Mouse (Mus musculus): Measurements from ENCODE around the gene Abl1. TPM values are rescaled to one million over a fixed set of nuclear protein-coding genes. Genes with fewer than 3 reads are reported as not detected.

Abl1 gene
- total RNA-seq (2017) = 35.4 and 41.1 TPM in 2 replicates

DNA sequence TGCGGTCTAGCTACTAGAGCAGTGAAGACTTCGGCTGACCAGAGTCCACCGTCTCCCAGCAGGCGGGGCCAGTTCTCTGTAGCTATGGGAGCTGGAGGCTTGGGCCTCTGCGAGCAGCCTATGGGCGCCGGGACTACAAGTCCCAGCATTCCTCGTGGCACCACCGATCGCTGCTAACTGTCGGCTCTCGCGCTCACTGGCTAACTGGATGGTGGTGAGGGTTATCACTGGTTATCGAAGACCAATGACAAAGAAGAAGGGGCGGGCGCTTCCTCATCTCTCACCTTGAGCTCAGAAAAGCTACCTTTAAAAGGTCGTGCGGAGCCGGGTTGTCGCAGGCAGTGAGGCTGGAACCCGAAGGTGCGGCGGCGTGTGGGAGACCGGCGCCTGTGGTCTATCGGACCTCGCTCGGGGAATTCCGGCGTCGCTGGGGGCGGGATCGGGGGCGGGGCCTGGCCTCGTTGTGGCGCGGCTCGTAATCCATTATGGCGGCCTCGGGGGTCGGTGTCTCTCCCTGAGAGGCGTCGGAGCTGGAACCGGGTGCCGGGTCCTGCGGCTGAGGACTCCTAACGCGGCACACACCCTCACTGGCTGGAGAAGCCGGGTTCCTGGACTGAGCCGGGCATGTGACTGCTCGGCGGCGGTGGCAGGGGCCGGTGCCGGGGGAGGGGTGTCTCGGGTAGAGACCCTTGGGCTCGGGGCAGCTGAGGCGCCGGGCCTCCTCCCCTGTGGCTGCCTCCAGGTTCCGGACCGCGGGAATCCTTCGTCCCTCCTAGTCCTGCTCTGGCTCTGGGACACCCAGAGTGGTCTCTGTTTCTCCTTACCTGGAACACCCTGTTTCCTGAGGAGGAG, at the start of gene Abl1:
Gene Abl1, plus strand, starts transcription at position 303 of the 852 bp plus-strand sequence.
- peak; percentile 99 to 100 for ATAC-seq (replicated peaks in 1 of 2; ENCODE audit: insufficient read depth in 1 of 2, low FRiP score in 2 of 2, low TSS enrichment in 1 of 2, low read depth in 1 of 2, poor library complexity in 2 of 2, severe bottlenecking in 2 of 2)

DNA sequence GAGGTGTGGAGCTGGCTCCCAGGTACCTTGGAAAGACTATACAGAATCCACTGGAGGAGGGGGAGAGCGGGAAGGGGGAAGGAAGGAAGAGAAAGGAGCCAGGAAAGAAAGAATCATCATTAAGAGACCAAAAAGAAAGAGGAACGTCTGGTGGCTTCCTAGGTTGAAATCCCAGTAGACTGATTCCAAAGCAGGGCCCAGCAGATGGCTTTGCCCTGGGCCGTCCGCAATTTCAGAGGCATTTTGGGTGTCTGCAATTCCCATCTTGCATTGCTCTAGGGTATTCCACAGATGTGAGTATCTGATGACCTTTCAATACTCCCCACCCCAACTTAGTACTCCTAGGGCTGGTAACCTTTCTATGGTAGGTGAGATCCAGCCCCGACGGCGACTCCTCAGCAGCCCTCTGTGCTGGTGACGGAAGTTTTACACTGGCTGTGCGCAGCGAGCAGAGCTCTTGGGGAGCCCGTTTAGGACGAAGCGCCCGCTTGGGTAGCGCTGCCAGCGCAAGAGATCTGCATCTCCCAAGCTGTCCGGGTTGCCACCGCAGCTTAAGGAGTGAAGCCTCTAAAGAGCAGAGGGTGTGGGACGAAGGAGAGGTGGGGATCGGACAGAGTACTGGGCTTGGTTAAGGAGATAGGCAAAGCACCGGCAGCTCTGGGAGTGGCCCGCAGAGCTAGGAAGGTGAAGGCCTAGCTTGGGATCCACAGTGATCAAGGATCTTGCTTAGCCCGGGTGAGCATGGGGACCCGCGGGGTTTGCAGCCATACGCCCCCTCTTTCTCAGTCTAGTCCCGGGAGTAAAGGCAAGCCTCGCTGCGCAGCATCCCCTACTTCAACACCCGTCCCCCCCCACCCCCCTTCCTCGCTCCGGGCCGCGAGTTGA, 49.4 kb upstream of the Abl1 start:
- no peak for ATAC-seq (replicated peaks in 1 of 2; ENCODE audit: insufficient read depth in 1 of 2, low FRiP score in 2 of 2, low TSS enrichment in 1 of 2, low read depth in 1 of 2, poor library complexity in 2 of 2, severe bottlenecking in 2 of 2)

DNA sequence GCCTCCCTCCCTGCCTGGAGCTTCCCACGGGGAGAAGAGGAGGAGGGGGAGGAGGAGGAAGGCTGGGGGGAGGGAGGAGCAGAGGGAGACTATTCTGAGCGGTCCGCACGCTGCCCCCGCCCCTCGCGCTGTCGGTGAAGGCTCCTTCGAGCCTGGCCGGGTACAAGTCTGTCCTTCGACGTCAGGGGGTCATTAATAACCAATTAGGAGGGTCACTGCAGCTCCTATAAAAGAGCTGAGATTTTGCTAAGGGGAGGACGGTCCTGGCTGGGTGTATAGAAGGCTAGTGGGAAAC, 48.8 kb upstream of the Abl1 start:
- ATAC-seq (replicated peaks in 1 of 2; ENCODE audit: insufficient read depth in 1 of 2, low FRiP score in 2 of 2, low TSS enrichment in 1 of 2, low read depth in 1 of 2, poor library complexity in 2 of 2, severe bottlenecking in 2 of 2) = no peak

DNA sequence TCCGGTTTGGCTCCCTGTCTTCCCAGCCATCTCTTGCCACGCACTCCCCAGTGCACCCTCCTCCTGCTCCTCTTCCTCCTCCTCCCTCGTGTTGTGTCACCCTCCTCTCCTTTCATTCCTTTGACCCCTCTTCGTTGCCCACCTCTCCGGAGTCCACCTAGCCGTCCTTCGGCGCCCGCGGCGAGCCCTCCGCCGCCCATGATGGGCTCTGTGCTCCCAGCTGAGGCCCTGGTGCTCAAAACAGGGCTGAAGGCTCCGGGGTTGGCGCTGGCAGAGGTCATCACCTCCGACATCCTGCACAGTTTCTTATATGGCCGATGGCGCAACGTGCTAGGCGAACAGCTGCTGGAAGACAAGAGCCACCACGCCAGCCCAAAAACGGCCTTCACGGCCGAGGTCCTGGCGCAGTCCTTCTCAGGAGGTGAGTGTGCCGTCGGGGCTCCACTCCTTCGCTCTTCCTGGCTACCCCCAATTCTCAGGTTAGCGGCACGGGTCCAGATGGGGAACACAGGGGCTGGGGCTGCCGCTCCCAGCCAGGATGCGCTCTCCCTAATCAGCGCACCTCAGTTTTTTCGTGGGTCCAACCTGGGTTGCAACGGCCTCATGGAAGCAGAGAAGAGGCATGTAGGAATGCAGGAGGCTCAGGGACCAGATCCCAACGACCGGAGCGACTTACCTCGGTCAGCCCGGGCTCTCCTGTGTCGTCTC, 48.1 kb upstream of the Abl1 start, which contains the start of gene Prdm12:
Gene Prdm12, plus strand, starts transcription at position 137 of the 708 bp plus-strand sequence.
- no peak for ATAC-seq (replicated peaks in 1 of 2; ENCODE audit: insufficient read depth in 1 of 2, low FRiP score in 2 of 2, low TSS enrichment in 1 of 2, low read depth in 1 of 2, poor library complexity in 2 of 2, severe bottlenecking in 2 of 2)

DNA sequence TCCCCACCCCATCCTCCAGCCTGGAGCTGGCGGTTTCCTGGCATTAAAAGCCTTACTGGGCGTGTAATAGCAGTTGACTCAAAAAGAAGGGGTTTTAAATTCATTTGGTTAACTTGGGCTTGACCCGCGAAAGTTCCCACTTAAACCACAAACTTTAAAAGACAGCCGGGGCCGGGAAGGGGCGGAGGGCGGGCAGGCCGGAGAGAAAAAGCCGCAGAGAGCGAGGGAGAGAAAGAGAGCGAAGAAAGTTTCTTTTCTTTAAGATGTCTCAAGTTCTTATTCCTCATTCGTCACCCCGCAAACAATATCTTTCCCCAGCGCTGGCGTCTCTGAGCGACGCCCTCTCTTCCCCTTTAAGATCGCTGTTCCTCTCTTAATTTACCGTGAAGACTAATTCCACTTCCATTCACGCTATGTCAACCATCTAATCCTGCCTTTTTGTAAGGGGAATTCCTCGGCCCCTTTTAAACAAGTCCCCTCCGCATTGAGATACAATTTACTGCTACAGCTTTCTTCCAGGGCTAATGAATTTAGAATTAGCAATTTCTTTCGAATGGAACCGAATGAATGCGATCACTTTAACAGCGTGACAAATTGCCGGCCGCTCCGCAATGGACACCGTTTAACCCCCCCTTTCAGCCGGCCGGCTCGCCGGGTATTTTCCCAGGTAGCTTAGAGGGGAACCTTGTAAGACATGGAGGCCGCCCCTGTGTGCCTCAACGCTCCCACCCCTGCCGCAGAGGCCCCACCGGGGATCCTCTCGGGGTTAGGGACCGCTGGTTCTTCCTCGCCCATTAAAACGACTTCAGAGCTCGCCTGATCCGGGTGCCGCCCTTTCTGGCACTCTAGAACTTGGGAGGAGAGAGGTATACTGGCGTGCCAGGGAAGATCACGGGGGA, 47.3 kb upstream of the Abl1 start:
- no peak for ATAC-seq (replicated peaks in 1 of 2; ENCODE audit: insufficient read depth in 1 of 2, low FRiP score in 2 of 2, low TSS enrichment in 1 of 2, low read depth in 1 of 2, poor library complexity in 2 of 2, severe bottlenecking in 2 of 2)

DNA sequence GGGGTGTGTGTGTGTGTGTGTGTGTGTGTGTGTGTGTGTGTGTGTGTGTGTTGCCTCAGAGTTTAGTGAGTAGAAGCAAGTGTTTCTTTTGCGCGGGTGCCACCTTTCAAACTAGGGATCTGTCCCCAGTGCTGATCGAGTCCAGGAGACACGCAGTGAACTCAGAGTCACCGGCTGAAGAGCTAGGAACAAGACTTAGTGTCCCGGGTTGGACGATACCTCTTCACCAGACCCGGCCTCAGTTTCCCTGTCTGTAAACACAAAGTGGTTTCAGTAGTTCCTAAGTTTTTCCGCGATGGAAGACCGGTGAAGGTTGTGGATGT, 46.7 kb upstream of the Abl1 start:
- no peak for ATAC-seq (replicated peaks in 1 of 2; ENCODE audit: insufficient read depth in 1 of 2, low FRiP score in 2 of 2, low TSS enrichment in 1 of 2, low read depth in 1 of 2, poor library complexity in 2 of 2, severe bottlenecking in 2 of 2)

DNA sequence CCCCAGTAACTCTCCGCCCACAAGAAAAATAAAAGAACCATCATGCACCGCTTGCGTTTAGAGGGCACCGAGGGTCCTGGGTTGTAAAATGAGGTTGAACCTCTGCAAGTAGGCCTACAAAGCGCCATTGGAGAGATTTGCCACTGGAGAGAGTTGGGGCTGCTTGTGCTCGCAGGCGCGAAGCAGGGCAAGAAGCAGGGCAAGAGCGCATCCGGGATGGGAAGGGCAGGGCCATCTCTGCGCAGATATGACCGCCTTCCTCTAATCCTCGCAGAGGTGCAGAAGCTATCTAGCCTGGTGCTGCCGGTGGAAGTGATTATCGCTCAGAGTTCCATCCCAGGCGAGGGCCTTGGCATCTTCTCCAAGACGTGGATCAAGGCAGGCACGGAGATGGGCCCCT, 46.2 kb upstream of the Abl1 start:
- no peak for ATAC-seq (replicated peaks in 1 of 2; ENCODE audit: insufficient read depth in 1 of 2, low FRiP score in 2 of 2, low TSS enrichment in 1 of 2, low read depth in 1 of 2, poor library complexity in 2 of 2, severe bottlenecking in 2 of 2)

DNA sequence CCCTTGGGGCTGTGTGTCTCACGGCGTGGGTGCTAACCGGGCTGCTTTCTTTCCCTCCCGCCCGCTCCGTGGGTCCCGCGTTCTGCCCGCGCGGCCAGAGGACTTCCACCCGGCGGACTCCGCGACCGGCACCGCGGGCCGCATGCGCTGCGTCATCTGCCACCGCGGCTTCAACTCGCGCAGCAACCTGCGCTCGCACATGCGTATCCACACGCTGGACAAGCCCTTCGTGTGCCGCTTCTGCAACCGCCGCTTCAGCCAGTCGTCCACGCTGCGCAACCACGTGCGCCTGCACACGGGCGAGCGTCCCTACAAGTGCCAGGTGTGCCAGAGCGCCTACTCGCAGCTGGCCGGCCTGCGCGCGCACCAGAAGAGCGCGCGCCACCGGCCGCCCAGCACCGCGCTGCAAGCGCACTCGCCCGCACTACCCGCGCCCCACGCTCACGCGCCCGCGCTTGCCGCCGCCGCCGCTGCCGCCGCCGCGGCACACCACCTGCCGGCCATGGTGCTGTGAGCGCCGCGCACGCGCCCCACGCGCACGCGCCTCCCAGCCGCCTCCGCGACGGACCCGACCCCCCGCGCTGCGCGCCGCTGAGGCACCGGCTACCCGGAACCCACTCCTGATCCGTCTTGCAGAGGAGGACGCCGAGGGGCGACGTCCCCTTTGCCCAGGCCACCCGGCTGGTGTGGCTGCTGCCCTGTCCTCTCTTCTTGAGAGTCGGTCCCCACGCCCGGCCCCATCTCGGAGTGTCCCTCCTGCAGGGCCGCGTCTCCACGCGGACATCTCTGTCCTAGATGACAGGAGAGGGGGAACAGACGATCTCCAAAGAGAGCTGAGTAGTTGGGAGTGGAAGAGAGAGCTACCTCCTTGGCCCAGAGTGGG, 34.0 kb upstream of the Abl1 start:
- no peak for ATAC-seq (replicated peaks in 1 of 2; ENCODE audit: insufficient read depth in 1 of 2, low FRiP score in 2 of 2, low TSS enrichment in 1 of 2, low read depth in 1 of 2, poor library complexity in 2 of 2, severe bottlenecking in 2 of 2)

DNA sequence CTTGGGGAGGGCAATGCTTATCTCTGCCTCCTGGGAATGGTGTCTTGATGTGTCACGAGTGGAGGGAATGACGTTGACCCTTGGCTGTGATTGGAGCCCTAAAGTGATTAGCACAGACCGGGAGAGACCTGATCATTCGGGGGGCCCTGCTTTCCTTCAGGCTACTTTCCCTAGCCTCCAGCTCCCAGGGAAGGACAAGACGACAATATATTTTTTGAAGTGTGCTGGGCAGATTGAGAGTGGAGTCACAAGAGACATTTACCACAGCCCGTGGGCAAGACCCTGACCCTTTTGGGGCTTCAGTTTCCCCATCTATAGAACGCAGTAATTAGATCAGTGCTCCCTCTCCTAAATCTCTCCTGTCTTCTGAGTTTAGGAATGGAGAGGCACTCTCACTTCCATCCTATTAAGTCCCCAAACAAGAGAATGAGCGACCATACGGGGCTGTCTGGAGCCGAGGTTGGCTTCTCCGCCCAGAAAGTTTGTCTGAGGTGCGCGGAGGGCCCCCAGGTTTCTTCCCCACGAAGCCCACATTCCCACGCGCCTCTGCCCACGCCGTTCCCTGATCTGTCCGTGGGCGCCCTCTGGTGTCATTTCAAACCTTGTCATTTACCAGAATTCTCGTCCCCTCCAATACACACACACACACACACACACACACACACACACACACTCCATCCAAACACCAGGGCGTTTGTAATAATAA, 33.2 kb upstream of the Abl1 start:
- ATAC-seq (replicated peaks in 1 of 2; ENCODE audit: insufficient read depth in 1 of 2, low FRiP score in 2 of 2, low TSS enrichment in 1 of 2, low read depth in 1 of 2, poor library complexity in 2 of 2, severe bottlenecking in 2 of 2) = no peak

DNA sequence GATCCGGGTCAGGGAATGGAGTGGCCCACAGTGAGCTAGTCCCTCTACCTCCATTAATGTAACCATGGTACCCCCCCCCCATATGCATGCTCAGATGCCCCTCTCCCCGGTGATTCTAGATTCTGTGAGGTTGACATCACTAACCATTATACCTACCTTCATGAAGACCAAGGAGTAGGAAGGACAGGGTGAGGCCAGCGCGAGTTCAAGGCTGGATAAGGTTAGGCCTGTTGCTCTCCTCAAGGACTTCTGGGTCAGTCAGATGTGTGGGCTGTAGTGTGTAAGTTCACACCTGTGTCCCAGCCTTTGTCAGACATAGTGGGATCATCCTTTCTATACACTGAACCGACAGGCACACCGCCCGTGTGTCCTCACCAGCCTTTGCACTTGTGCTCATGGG, 31.8 kb upstream of the Abl1 start:
- ATAC-seq (replicated peaks in 1 of 2; ENCODE audit: insufficient read depth in 1 of 2, low FRiP score in 2 of 2, low TSS enrichment in 1 of 2, low read depth in 1 of 2, poor library complexity in 2 of 2, severe bottlenecking in 2 of 2) = no peak

DNA sequence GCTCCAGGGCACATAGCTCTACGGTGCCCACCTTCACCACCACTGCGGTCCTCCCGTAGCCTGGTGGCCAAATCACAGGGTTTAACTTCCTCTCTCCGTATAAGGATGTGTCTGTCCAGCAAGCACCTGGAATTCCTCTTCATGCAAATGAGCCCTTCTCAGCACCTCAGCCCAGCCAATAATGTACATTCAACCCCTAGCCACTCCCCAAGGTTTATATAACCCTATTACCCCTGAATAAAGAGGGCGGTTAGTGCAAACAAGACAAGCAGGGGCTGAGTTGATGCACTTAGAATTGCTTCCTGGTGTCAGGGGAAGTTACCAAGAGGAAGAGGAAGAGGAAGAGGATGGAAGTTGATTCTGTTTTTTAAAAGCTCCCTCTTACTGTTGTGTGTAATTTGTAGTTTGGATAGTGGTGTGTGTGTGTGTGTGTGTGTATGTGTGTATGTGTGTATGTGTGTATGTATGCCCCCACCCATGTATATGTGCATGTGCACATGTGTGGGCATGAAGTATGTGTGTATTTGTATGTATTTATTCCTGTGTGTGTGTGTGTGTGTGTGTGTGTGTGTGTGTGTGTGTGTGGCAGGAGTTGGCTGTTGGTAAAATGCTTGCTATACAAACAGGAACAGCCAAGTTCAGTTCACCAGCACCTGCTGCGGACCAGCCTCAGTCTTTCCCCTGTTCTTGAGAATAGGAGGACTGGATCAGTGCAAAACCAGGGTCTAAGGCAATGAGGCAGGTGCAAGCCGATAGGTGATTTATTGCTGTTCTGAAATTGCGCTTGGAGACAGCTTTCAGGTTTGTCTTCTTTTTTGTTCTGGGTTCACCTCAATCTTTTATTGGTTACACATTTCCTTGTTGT, 25.0 kb upstream of the Abl1 start:
- ATAC-seq (replicated peaks in 1 of 2; ENCODE audit: insufficient read depth in 1 of 2, low FRiP score in 2 of 2, low TSS enrichment in 1 of 2, low read depth in 1 of 2, poor library complexity in 2 of 2, severe bottlenecking in 2 of 2) = no peak

DNA sequence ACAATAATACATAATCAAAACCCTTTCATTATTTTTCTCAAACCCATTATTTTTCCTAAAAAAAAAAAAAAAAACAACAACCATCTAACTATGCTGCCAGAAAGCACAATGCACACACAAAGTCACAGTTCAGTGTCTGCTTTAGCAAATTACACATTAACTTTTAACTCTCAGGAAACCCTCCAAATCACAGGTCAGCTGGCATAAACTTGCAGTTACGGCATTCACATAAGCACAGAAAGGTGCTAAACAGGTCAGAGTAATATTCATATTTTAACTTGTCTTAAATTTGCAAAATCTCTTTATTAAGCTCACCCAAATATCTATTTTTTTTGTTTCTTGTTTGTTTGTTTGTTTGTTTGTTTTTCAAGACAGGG, 24.4 kb upstream of the Abl1 start:
- ATAC-seq (replicated peaks in 1 of 2; ENCODE audit: insufficient read depth in 1 of 2, low FRiP score in 2 of 2, low TSS enrichment in 1 of 2, low read depth in 1 of 2, poor library complexity in 2 of 2, severe bottlenecking in 2 of 2) = no peak

DNA sequence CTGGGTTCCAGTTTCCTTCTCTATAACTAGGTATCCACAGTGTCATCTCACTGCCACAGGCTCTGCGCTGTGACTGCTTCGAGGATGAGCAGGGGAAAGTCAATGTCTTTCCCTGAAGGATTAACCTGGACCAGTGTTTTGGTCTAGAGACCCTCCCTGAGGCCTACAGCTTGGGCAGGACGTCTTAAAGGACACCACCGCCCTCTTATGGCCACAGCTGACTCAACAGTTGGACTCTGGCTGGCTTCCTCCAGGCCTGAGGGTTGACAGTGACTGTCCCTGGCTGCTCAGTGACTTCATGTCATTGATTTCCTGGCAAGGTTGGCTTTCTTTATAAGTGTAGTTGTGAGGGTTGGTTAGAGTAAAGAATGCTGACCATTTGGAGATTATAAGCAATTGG, 20.8 kb upstream of the Abl1 start:
- ATAC-seq (replicated peaks in 1 of 2; ENCODE audit: insufficient read depth in 1 of 2, low FRiP score in 2 of 2, low TSS enrichment in 1 of 2, low read depth in 1 of 2, poor library complexity in 2 of 2, severe bottlenecking in 2 of 2) = no peak

DNA sequence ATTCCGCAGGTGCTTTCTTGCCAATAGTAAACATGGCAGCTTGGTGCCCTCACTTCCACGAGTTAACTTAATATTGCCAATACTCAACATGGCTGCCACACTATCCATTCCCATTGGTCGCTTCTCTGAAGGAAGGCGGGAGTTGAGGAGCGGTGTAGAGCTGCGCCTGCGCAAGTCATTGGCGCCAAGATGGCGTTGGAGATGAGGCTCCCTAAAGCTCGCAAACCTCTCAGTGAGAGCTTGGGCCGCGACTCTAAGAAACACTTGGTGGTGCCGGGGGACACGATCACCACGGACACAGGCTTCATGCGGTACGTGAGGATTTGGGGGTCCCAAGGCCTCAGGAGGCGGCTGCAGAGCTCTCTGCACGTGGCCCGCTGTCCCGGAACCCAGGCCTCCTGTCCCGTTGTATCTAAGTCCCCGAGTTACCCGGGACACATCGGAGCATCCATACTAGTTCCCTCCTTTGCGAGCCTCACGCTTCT, 17.6 kb upstream of the Abl1 start, which contains the start of gene Exosc2:
Gene Exosc2, plus strand, starts transcription at position 165 of the 485 bp plus-strand sequence.
- ATAC-seq (replicated peaks in 1 of 2; ENCODE audit: insufficient read depth in 1 of 2, low FRiP score in 2 of 2, low TSS enrichment in 1 of 2, low read depth in 1 of 2, poor library complexity in 2 of 2, severe bottlenecking in 2 of 2) = peak; percentile 96

DNA sequence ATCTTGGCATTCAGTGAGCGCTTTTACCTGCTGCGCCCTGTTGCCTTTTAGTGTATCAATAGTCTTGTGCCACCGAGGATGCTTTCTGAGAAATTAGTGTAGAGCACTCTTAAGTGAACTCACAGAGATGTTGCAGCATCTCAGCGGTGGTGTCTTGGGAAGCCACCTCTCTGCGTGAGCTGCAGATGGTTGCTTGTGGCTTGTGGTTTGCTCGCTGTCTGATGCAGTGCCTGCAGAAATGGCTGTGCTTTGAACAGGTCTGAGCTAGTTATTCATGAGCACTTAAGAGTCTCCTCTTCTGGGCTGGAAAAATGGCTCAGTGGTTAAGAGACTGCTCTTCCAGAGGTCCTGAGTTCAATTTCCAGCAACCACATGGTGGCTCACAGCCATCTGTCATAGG, 9.5 kb upstream of the Abl1 start:
- no peak for ATAC-seq (replicated peaks in 1 of 2; ENCODE audit: insufficient read depth in 1 of 2, low FRiP score in 2 of 2, low TSS enrichment in 1 of 2, low read depth in 1 of 2, poor library complexity in 2 of 2, severe bottlenecking in 2 of 2)
